ENCODE assay signal across 24 mouse cellular contexts in the genomic region with DNA sequence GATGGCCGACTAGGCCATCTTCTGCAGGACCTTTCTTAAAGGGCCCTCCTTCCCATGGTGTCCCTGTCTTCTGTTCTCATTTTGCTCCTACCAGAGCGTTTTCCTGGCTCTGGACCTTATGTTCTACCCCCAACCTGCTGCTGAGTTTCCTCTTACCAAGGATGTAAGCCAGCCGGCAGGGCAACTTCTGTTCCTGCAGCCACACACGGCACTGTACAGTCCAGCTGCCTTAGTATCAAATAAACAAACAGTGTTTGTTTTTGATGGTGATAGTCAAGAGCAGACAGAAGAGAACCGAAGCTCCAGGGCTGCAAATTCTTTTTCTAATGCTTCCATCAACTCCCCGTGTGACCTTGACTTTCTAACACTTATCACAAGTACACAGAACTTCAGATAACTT. TPM values are rescaled to one million over a fixed set of nuclear protein-coding genes. Genes with fewer than 3 reads are reported as not detected.
DNase-seq lines count a peak whose midpoint lies in the region; ATAC-seq and TF ChIP-seq lines count a peak whose summit lies in the region.
"Had no signal": no experiment of that assay in that cellular context is flagged by ENCODE, and none has a peak within 500 bp of the region (broad histone marks: within the 10 kb centered on the region; RNA-seq: fewer than 3 reads in every experiment).

No protein-coding gene starts in this region.

- TF ChIP-seq CTCF in intestine, postnatal 0 days (IDR thresholded peaks at IDR 0.05; ENCODE audit: low read depth), result no peak
- TF ChIP-seq CTCF in E14TG2a.4 (conservative IDR thresholded peaks at IDR 0.05; ENCODE audit: low read length), result no peak

- no peak overlapping the region for H3K9ac ChIP-seq in heart, embryonic 11.5 days (ENCODE audit: low read depth, low read length)
- no peak overlapping the region for H3K9ac ChIP-seq in intestine, embryonic 15.5 days
- H3K9ac ChIP-seq in intestine, postnatal 0 days (ENCODE audit: low read depth, low read length), result no peak overlapping the region
- H3K9ac ChIP-seq in intestine, embryonic 16.5 days (ENCODE audit: low read depth, low read length), result no peak overlapping the region
- H3K9ac ChIP-seq: hindbrain, embryonic 14.5 days; kidney, embryonic 15.5 days; limb, embryonic 13.5 days; liver, embryonic 14.5 days; lung, embryonic 15.5 days had no signal

- no peak for ATAC-seq in heart, embryonic 11.5 days (replicated peaks; ENCODE audit: insufficient number of reproducible peaks, low FRiP score, low TSS enrichment)
- peak; percentile 55; the same call in 1 of the 2 replicates for ATAC-seq in intestine, embryonic 15.5 days
- ATAC-seq in intestine, postnatal 0 days, result no peak
- ATAC-seq in intestine, embryonic 16.5 days, result 0 out of 2 replicates have a peak, but pooled peaks have one; percentile 28
- ATAC-seq: forebrain, embryonic 16.5 days; inflammation-experienced regulatory T-cells, adult 6 months; Patski had no signal

- no peaks in the 10 kb centered on the region for H3K27me3 ChIP-seq in heart, embryonic 11.5 days (ENCODE audit: control insufficient read depth, insufficient read depth, low read length)
- H3K27me3 ChIP-seq in intestine, embryonic 15.5 days (replicated peaks), result no peaks in the 10 kb centered on the region
- no peaks in the 10 kb centered on the region for H3K27me3 ChIP-seq in intestine, postnatal 0 days (replicated peaks; ENCODE audit: control insufficient read depth, insufficient read depth, low read length)
- H3K27me3 ChIP-seq in E14TG2a.4 (ENCODE audit: insufficient read depth, low read length), result 0 out of 2 replicates have a peak, but pooled peaks cover 2% of the 10 kb centered on the region
- H3K27me3 ChIP-seq in intestine, embryonic 16.5 days (replicated peaks; ENCODE audit: control insufficient read depth, insufficient read depth, low read length), result no peaks in the 10 kb centered on the region
- H3K27me3 ChIP-seq: kidney, embryonic 15.5 days; limb, embryonic 13.5 days; Patski had no signal

- DNase-seq in heart, adult 8-10 months (ENCODE audit: low spot score), result no peak
- no peak for DNase-seq in frontal cortex, postnatal 25 days (ENCODE audit: low spot score in 2 of 2)
- DNase-seq in adrenal gland, adult 18-20 months (ENCODE audit: low spot score in 2 of 2), result no peak
- DNase-seq: adrenal gland, adult 2 months; cerebellum, adult 11-12 months; cerebellum, postnatal 14 days; gastrocnemius, postnatal 25 days; kidney, postnatal 4 days; lung, postnatal 4 days; thymus, adult 2 months had no signal

- H3K36me3 ChIP-seq in heart, embryonic 11.5 days (ENCODE audit: control insufficient read depth, insufficient read depth, low read length), result no peaks in the 10 kb centered on the region
- H3K36me3 ChIP-seq in intestine, embryonic 15.5 days, result no peaks in the 10 kb centered on the region
- H3K36me3 ChIP-seq in intestine, postnatal 0 days (ENCODE audit: control insufficient read depth, insufficient read depth), result no peaks in the 10 kb centered on the region
- H3K36me3 ChIP-seq in E14TG2a.4 (ENCODE audit: insufficient read depth, low read length), result no peaks in the 10 kb centered on the region
- H3K36me3 ChIP-seq in intestine, embryonic 16.5 days (ENCODE audit: control insufficient read depth, insufficient read depth, low read length), result no peaks in the 10 kb centered on the region
- H3K36me3 ChIP-seq: forebrain, embryonic 10.5 days; kidney, embryonic 15.5 days; limb, embryonic 13.5 days; lung, embryonic 15.5 days had no signal

- H3K27ac ChIP-seq in heart, embryonic 11.5 days (ENCODE audit: low read depth, low read length), result 0 out of 2 replicates have a peak overlapping the region, but pooled peaks have one; percentile 6
- no peak overlapping the region for H3K27ac ChIP-seq in intestine, embryonic 15.5 days
- H3K27ac ChIP-seq in intestine, postnatal 0 days (ENCODE audit: low read depth, low read length), result no peak overlapping the region
- H3K27ac ChIP-seq in intestine, embryonic 16.5 days (ENCODE audit: low read length), result no peak overlapping the region
- H3K27ac ChIP-seq: forebrain, embryonic 10.5 days; hindbrain, embryonic 14.5 days; kidney, embryonic 15.5 days; limb, embryonic 13.5 days; liver, embryonic 14.5 days; lung, embryonic 15.5 days had no signal

- no peaks in the 10 kb centered on the region for H3K9me3 ChIP-seq in heart, embryonic 11.5 days (replicated peaks; ENCODE audit: control insufficient read depth, low read length)
- H3K9me3 ChIP-seq in intestine, embryonic 15.5 days, result no peaks in the 10 kb centered on the region
- no peaks in the 10 kb centered on the region for H3K9me3 ChIP-seq in intestine, postnatal 0 days (ENCODE audit: control insufficient read depth)
- H3K9me3 ChIP-seq in E14TG2a.4 (ENCODE audit: low read length), result no peaks in the 10 kb centered on the region
- H3K9me3 ChIP-seq in intestine, embryonic 16.5 days (ENCODE audit: control insufficient read depth, low read length), result no peaks in the 10 kb centered on the region
- H3K9me3 ChIP-seq: forebrain, embryonic 10.5 days; kidney, embryonic 15.5 days; limb, embryonic 13.5 days; lung, embryonic 15.5 days had no signal

- H3K4me1 ChIP-seq in heart, embryonic 11.5 days (ENCODE audit: control insufficient read depth, insufficient read depth, low read length), result peaks cover 5% of the 10 kb centered on the region
- peaks cover 6% of the 10 kb centered on the region; the same call in 1 of the 2 replicates for H3K4me1 ChIP-seq in intestine, embryonic 15.5 days (replicated peaks)
- no peaks in the 10 kb centered on the region; the same call in 1 of the 2 replicates for H3K4me1 ChIP-seq in intestine, postnatal 0 days (replicated peaks; ENCODE audit: control insufficient read depth, insufficient read depth, low read length)
- peaks cover 38% of the 10 kb centered on the region for H3K4me1 ChIP-seq in E14TG2a.4 (replicated peaks; ENCODE audit: low read depth, low read length)
- 0 out of 2 replicates have a peak, but pooled peaks cover 3% of the 10 kb centered on the region for H3K4me1 ChIP-seq in intestine, embryonic 16.5 days (ENCODE audit: control insufficient read depth, insufficient read depth, low read length)

- no peak overlapping the region for H3K4me3 ChIP-seq in heart, embryonic 11.5 days (ENCODE audit: low read depth, low read length)
- no peak overlapping the region for H3K4me3 ChIP-seq in intestine, embryonic 15.5 days (replicated peaks)
- no peak overlapping the region for H3K4me3 ChIP-seq in intestine, postnatal 0 days (ENCODE audit: low read depth, low read length)
- peak overlapping the region; percentile 29; the same call in 1 of the 2 replicates for H3K4me3 ChIP-seq in E14TG2a.4 (replicated peaks; ENCODE audit: low read length)
- no peak overlapping the region for H3K4me3 ChIP-seq in intestine, embryonic 16.5 days (ENCODE audit: low read length)
- H3K4me3 ChIP-seq: forebrain, embryonic 10.5 days; kidney, embryonic 15.5 days; limb, embryonic 13.5 days; lung, embryonic 15.5 days had no signal

- 12% methylated on average over 6 of the region's 6 CpGs for WGBS in heart, embryonic 11.5 days (ENCODE audit: insufficient replicate concordance)
- 16% methylated on average over 6 of the region's 6 CpGs for WGBS in intestine, embryonic 15.5 days
- 11% methylated on average over 6 of the region's 6 CpGs for WGBS in intestine, postnatal 0 days
- WGBS in intestine, embryonic 16.5 days, result 19% methylated on average over 6 of the region's 6 CpGs

- H3K4me2 ChIP-seq in heart, embryonic 11.5 days, result no peak overlapping the region; the same call in 1 of the 2 replicates
- no peak overlapping the region for H3K4me2 ChIP-seq in intestine, embryonic 15.5 days (replicated peaks)
- no peak overlapping the region for H3K4me2 ChIP-seq in intestine, postnatal 0 days (replicated peaks; ENCODE audit: low read depth)
- no peak overlapping the region for H3K4me2 ChIP-seq in intestine, embryonic 16.5 days (ENCODE audit: low read depth, low read length)
- H3K4me2 ChIP-seq: hindbrain, embryonic 14.5 days; kidney, embryonic 15.5 days; limb, embryonic 13.5 days; lung, embryonic 15.5 days had no signal

RNA-seq across cellular contexts. Expression of a gene that starts 35.6 kb away (rescaled TPM):
- polyA plus RNA-seq in heart, embryonic 11.5 days (2014; fragmentation: Nextera tagmentation; extraction: Ambion mirVana), result 11.2 and 12.4 TPM in 2 replicates
- total RNA-seq in heart, adult 8-10 months (2022), result 1 to 10 TPM in 3 of 4 experiments, under 1 TPM in 1; 1.00 to 3.4 (median 2.4) TPM
- polyA plus RNA-seq in intestine, embryonic 15.5 days (2015; fragmentation: Nextera tagmentation; extraction: Ambion mirVana), result 20.7 and 24.3 TPM in 2 replicates
- 6.8 and 7.2 TPM in 2 replicates for polyA plus RNA-seq in intestine, postnatal 0 days (2015; fragmentation: Nextera tagmentation; extraction: Ambion mirVana)
- polyA plus RNA-seq in intestine, embryonic 16.5 days (2015; fragmentation: Nextera tagmentation; extraction: Ambion mirVana), result 17.1 and 17.8 TPM in 2 replicates
- 1 to 10 TPM; 2.7 to 3.8 TPM for total RNA-seq in adrenal gland, adult 18-20 months (2021)

Comparison
In these comparisons a context has a peak if more than half of its experiments do, and no peak if none do; other contexts are left out.
1. ATAC-seq: peak in intestine, embryonic 15.5 days (single experiment) and intestine, embryonic 16.5 days (single experiment); none in heart, embryonic 11.5 days (single experiment) and intestine, postnatal 0 days (single experiment).